Mouse (Mus musculus) 416B (cell line): ENCODE data around the gene Fkbp8.
A peak's percentile ranks its signal among the peaks of the same experiment; 100 is the strongest.

ENCODE experiments used
- DNase-seq: peaks from one replicate; pipeline ENCODE4 v3.0.0; 2011; ENCODE audit warnings: low read depth

Gene Fkbp8

GRCm38 (mm10) chr8:70558983-70559382, 31.5 kb downstream of the Fkbp8 start:
- peak; percentile 72 for DNase-seq

- DNase-seq, result peak; percentile 94
Measured at GRCm38 (mm10) chr8:70560096-70560495, 32.6 kb downstream of the Fkbp8 start.

GRCm38 (mm10) chr8:70560564-70560963, 33.0 kb downstream of the Fkbp8 start:
- DNase-seq, result no peak

- no peak for DNase-seq
Measured at GRCm38 (mm10) chr8:70561357-70561756, 33.8 kb downstream of the Fkbp8 start.

- DNase-seq, result no peak
Measured at GRCm38 (mm10) chr8:70561809-70562535, 34.4 kb downstream of the Fkbp8 start.

- DNase-seq, result no peak
Measured at GRCm38 (mm10) chr8:70562802-70563201, 35.3 kb downstream of the Fkbp8 start.

GRCm38 (mm10) chr8:70563763-70564387, 36.4 kb downstream of the Fkbp8 start:
- DNase-seq, result no peak

- no peak for DNase-seq
Measured at GRCm38 (mm10) chr8:70564696-70565235, 37.2 kb downstream of the Fkbp8 start.

- DNase-seq, result peak; percentile 53
Measured at GRCm38 (mm10) chr8:70565561-70565960, 38.0 kb downstream of the Fkbp8 start.

GRCm38 (mm10) chr8:70570360-70570759, 42.8 kb downstream of the Fkbp8 start:
- DNase-seq, result no peak

- no peak for DNase-seq
Measured at GRCm38 (mm10) chr8:70570990-70571389, 43.5 kb downstream of the Fkbp8 start.

GRCm38 (mm10) chr8:70574302-70574701, 46.8 kb downstream of the Fkbp8 start:
- DNase-seq, result no peak

- DNase-seq, result peak; percentile 77
Measured at GRCm38 (mm10) chr8:70574915-70575314, 47.4 kb downstream of the Fkbp8 start.

- DNase-seq, result no peak
Measured at GRCm38 (mm10) chr8:70577207-70577606, 49.7 kb downstream of the Fkbp8 start.

GRCm38 (mm10) chr8:70583476-70584387, 56.2 kb downstream of the Fkbp8 start:
- no peak for DNase-seq

GRCm38 (mm10) chr8:70584606-70585257, 57.2 kb downstream of the Fkbp8 start:
- DNase-seq, result no peak
